Mouse (Mus musculus) G1E-ER4 (cell line): Measurements from ENCODE around the gene Qser1. TPM values are rescaled to one million over a fixed set of nuclear protein-coding genes. Genes with fewer than 3 reads are reported as not detected.

ENCODE experiments used
- GATA1 ChIP-seq: IDR thresholded peaks from one replicate; pipeline ENCODE4 v1.8.0; 2012; ENCODE audit warnings: low read length, inconsistent platforms
- polyA plus RNA-seq: library from polyadenylated mRNA; stranded (reverse); fragments of >175 nt; gene quantifications from 2 replicates; pipeline ENCODE4 v1.2.3, GENCODE M21; 2012

Qser1 gene
- polyA plus RNA-seq, result 2.3 and 2.9 TPM in 2 replicates

DNA sequence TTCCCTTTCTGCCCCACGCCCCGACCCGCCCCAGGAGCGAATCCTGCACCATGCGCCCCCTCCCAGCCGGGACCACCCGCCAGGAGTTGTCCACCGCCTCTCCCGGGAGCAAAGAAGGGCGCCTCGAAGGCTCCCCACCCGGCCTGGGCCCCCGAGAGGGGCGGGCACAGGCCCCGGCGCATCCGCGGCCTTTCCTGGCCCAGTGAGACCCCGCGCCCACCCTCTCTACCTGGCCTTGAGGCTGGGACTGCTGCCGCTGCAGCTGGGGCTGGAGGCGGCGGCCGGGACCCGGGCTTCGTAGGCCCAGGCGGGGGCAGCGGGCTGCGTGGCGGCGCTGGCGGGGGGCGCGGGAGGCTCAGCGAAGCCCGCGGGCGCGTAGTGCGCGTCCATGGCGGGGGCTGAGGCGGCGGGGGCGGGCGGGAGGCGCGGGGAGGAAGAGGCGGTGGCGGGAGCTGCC, at the start of gene Qser1:
Gene Qser1 (minus strand): TSS at position 390 of the 457 bp plus-strand sequence.
- TF ChIP-seq GATA1, result no peak

DNA sequence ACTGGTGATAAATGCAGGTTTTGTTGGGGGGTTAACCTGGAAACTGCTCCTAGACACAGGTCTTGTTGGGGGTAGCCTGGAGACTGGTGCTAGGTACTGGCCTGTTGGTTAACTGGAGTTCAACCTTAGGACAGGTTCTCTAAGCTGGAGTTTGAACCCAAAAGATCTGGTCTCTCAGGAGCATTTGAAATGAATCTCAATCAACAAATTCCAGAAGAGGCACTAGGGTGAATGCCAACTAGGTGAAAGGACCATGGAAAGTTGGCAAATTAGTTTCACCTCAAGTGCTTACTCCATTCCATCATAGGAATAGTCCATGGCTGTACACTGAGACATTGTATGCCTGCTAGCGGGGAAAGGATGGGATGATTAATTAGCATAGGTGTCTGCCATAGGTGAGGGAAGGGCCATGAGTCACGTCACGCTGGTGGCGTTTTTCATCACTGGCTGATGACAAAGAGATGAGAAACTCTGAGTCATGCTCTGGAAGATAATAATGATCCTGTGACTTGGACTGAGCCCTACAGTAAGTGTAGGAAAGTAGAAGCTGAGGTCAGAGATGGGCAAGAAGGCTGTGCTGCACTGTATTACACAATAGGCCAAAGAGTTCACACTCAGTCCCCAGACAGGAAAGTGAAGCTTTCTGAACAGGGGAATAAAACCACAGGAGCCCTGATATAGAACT, 47.8 kb upstream of the Qser1 start:
- TF ChIP-seq GATA1, result no peak

DNA sequence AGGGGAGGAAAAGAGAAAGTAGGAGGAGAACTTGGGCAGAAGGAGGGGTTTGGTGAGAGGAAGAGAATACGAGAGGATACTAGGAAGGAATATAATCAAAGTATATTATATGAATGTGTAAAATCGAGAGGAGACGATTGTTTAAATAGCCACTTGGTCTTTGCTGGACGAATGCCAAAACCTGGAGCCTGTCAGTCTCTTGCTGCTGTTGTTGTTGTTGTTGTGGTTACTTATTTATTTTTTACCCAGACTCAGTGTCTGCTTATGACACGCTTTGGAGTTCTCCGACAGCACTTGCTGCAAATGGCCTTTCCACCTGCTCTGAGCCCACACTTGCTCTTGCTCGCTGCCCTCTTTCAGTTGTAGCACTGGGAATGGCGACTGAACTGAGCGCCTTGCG, 43.9 kb upstream of the Qser1 start:
- TF ChIP-seq GATA1, result no peak

DNA sequence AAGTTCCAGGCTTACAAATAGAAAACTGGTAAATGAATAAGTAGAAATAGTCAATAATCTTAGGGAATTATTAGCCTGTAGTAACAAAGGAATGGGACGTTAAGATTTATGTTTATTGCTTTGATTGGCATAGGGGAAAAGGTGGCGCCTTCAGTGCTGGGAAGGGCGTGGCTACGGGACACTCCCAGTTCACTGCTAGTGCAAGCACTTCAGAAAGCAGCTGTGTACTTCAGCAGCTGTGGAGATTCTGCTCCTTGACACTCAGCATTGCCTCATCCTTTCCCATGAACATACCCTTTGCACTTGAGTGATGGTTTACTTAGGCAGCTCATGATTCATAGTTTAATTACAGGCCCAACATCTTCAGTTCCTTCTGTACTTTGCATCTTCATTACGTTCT, 42.5 kb upstream of the Qser1 start:
- TF ChIP-seq GATA1, result no peak

DNA sequence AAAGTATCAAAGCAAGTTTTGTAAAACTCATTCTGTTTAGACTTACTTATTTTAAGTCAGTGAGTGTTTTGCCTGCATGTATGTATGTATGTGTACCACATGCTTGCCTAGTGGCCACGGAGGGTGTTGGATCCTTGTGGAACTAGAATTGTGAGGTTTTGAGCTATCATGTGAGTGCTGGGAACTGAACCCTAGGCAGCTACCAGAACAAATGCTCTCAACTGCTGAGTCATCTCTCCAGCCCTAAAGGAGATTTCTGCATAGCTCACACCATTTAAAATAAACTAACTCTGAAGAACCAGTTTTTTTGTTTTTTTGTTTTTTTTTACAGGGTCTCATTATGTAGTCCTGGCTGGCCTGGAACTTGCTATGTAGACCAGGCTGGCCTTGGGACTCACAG, 39.7 kb upstream of the Qser1 start:
- no peak for TF ChIP-seq GATA1

GRCm38 (mm10) chr2:104855732-104856131, 39.2 kb upstream of the Qser1 start:
- TF ChIP-seq GATA1, result no peak

DNA sequence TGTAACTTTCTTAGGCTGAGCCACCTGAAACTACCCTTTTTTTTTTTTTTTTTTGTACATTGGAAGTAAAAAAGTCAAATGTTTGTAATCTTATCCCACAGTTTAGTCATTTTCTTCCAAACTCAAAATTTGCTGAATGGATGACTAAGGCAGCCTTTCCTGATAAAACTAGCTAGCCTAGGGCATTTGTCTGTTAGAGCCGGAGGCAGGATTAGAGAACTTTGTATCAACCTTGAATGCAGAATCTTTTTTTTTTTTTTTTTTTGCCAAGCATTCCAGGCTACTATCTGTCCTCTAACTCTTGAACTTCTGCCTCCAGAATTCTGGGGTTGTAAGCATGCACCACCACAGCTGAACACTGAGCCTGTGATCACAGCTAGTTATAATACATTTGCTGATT, 38.3 kb upstream of the Qser1 start:
- no peak for TF ChIP-seq GATA1

- no peak for TF ChIP-seq GATA1
These were observed 36.0 kb upstream of the Qser1 start for GRCm38 (mm10) chr2:104852546-104852945.

DNA sequence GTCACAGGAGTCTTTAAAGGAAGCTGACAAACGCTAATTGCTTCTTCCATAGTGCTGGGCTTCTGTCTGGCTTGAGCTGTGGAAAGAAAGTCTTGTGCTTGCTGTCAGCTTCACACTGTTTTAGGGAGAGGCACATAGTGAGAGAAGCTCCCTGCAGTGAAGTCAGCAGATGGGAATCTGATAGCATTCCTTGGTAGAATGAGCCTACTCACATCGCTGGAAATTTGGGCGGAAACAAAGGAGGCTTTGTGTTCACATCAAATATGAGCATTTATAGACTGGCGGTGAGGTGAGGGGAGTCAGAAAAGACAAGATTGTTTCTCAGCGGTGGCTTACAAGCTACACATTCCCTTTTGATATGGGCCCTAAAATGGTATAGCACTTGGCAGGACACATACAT, 35.1 kb upstream of the Qser1 start:
- no peak for TF ChIP-seq GATA1

GRCm38 (mm10) chr2:104849991-104850359, 33.4 kb upstream of the Qser1 start:
- no peak for TF ChIP-seq GATA1

DNA sequence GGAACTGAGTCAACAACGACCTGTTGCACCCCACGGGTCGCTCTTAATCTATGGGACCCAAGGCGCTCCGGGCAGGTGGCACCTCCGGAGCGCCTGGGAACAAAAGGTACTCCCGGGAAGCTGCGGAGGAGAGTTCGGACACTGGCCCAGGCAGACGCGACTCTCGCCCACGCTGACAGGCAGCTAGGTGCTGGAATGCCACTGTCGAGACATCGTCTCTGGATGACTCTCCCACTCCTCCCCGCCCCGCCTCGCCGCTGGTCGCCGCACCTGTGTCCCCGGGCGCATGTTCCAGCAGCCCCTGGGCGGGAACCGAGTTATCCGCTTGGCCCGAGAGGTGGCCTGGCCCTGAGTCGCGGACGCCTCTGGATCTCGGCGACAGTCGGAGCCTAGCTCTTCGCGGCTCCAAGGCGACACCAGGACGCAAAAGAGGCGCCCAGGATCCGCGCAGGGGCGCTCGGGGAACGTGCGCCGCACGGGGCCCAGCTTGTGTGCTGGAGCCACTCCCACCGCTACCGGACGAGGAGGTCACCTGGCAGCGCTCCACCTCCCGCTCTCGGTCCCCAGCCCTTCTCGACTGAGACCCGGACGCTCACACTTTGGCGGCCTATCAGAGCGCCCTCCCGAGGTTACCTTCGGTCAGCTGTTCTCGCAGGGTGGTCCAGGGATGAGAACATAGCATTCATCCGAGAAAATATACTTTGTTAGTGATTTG, 32.9 kb upstream of the Qser1 start, which contains the start of gene Prrg4:
Gene Prrg4 (minus strand): TSS at position 601 of the 715 bp plus-strand sequence.
- no peak for TF ChIP-seq GATA1

GRCm38 (mm10) chr2:104848235-104849161, 31.9 kb upstream of the Qser1 start:
- no peak for TF ChIP-seq GATA1

GRCm38 (mm10) chr2:104847645-104848044, 31.1 kb upstream of the Qser1 start:
- TF ChIP-seq GATA1, result no peak

DNA sequence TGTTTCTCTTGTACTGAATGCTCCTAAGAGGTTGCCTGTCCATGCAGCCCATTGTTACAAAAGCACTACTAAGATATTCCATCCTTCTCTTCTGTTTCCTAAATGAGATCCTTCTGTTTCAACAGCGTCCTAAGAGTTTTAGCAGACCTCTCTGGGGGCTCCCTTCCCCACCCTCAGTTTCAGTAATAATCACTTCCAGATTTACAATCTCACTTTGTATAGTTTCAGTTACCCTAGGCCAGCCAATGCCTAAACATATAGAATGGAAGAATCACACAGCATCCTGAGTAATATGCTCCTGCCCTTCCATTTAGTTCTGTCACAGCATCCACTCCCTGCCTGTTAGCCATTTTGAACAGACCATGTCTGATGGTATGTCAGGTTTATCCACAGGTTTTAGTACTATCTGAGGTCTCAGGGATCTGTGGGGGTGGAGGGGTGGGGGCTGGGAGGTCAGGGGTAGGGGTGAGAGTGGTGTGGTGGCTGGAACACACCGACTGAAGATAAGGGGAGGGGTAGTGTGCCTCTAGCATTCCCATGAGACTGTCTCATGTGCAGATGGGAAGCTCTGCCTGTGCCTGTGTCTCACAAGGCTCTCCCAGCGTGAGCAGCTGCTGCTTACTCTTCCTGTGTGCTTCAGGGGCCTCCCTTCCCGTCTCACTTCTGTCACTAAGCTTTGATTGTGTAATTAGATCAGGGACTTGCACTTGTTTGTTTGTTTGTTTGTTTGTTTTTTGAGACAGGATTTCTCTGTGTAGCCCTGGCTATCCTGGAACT, 30.3 kb upstream of the Qser1 start:
- TF ChIP-seq GATA1, result no peak

- TF ChIP-seq GATA1, result no peak
These were observed 26.0 kb upstream of the Qser1 start for GRCm38 (mm10) chr2:104842559-104842958.

GRCm38 (mm10) chr2:104841736-104842135, 25.2 kb upstream of the Qser1 start:
- no peak for TF ChIP-seq GATA1
